In the genomic region with DNA sequence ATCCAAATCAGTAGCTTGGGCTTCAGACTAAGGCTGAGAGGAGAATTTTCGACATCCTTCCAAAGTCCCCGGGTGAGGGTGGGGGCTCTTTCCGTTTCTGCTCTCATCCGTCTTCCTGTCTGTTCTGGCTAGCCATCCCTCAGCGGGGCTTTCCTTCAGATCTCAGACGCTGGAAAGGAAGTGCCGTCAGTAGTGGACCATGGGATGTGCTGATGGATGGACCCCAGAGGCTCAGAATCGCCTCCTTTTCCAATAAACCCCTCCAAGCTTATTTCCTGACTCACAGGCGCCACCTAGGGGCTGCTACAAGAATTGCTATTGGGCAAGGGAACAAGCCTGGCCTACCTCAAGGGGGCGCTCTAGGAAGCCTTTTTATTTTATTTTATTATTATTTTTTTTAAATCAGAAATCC, we compare ENCODE assay signal across 8 mouse cellular contexts. TPM values are rescaled to one million over a fixed set of nuclear protein-coding genes. Genes with fewer than 3 reads are reported as not detected.
DNase-seq lines count a peak whose midpoint lies in the region.

No protein-coding gene starts in this region.

- intact Hi-C loops in left cerebral cortex, postnatal 14 days (cut with DNase I): loop anchor here (5.0 kb wide), 3 partner anchors 39 to 139 kb away; no protein-coding TSS in a partner anchor

- peak; percentile 70 for DNase-seq in T-cell, adult 2 months (ENCODE audit: low spot score)
- peak; percentile 83 to 88 for DNase-seq in cerebellum, postnatal 25 days
- peak; percentile 86 for DNase-seq in gastrocnemius, postnatal 10 days
- peak; percentile 90 for DNase-seq in induced T-regulatory cell, adult 2 months (ENCODE audit: low read depth)
- DNase-seq in left cerebral cortex, postnatal 14 days (ENCODE audit: low spot score in 2 of 2): peak; percentile 78 to 81
- DNase-seq in mesoderm, embryonic 11.5 days (ENCODE audit: low read depth, low spot score): peak; percentile 93
- DNase-seq in right cerebral cortex, postnatal 14 days: peak; percentile 81
- peak; percentile 85 for DNase-seq in urinary bladder, postnatal 25 days (ENCODE audit: low spot score)

RNA-seq across cellular contexts. Expression of gene Gm21969, which starts 8.6 kb away (rescaled TPM):
- total RNA-seq in gastrocnemius, postnatal 10 days (2021): not detected
- total RNA-seq in left cerebral cortex, postnatal 14 days (2021): not detected

RNA-seq across cellular contexts. Expression of gene Aldh4a1, which starts 11.1 kb away (rescaled TPM):
- 10 to 100 TPM; 30.3 to 39.8 TPM for total RNA-seq in gastrocnemius, postnatal 10 days (2021)
- total RNA-seq in left cerebral cortex, postnatal 14 days (2021): 10 to 100 TPM; 17.4 to 18.1 TPM

RNA-seq across cellular contexts. Expression of gene Tas1r2, which starts 41.8 kb away (rescaled TPM):
- total RNA-seq in gastrocnemius, postnatal 10 days (2021): not detected
- not detected for total RNA-seq in left cerebral cortex, postnatal 14 days (2021)

Comparison
In these comparisons a context has a peak if more than half of its experiments do, and no peak if none do; other contexts are left out.
1. Peak in every context shown above with its lines: DNase-seq.